Mouse (Mus musculus): ENCODE data around the gene Abcb8. TPM values are rescaled to one million over a fixed set of nuclear protein-coding genes. Genes with fewer than 3 reads are reported as not detected.

Abcb8 gene
- polyA plus RNA-seq, 1 experiment from 2014 or later, result 30.5 TPM

GRCm38 (mm10) chr5:24447624-24448298 is 54.3 kb downstream of the Abcb8 start, which contains the start of gene Tmub1:
Gene Tmub1 (minus strand): TSS chr5:24447854.
- 3% methylated on average over 34 of the region's 34 CpGs for WGBS (ENCODE audit: insufficient replicate concordance)
- peak within 1 kb of the TSS; percentile 82 for H3K4me2 ChIP-seq

GRCm38 (mm10) chr5:24451264-24452029 is 58.0 kb downstream of the Abcb8 start:
- H3K36me3 ChIP-seq, result peaks cover 10% of the 10 kb centered on the region; the same call in 1 of the 2 replicates
- no peaks in the 10 kb centered on the region for H3K9me3 ChIP-seq (replicated peaks)
- WGBS (ENCODE audit: insufficient replicate concordance), result 1% methylated on average over 54 of the region's 66 CpGs
- peak overlapping the region; percentile 93 for H3K9ac ChIP-seq
- DNase-seq, result peak; percentile 77
- H3K27me3 ChIP-seq, result no peaks in the 10 kb centered on the region
- peak overlapping the region; percentile 95 for H3K27ac ChIP-seq
- peaks cover 76% of the 10 kb centered on the region for H3K4me1 ChIP-seq (replicated peaks)
- H3K4me3 ChIP-seq (replicated peaks), result peak overlapping the region; percentile 85
- peak overlapping the region; percentile 100 for H3K4me2 ChIP-seq
- peak; percentile 72 for ATAC-seq (ENCODE audit: low read depth)

More at GRCm38 (mm10) chr5:24447624-24448298, 54.3 kb downstream of the Abcb8 start, which contains the start of gene Tmub1:
- H3K27me3 ChIP-seq, result no peaks in the 10 kb centered on the region
- H3K4me3 ChIP-seq (replicated peaks), result peak within 1 kb of the TSS; percentile 66
- H3K9ac ChIP-seq, result peak within 1 kb of the TSS; percentile 70
- DNase-seq (peak; percentile 84), ATAC-seq (ENCODE audit: low read depth) (peak; percentile 68)
- no peaks in the 10 kb centered on the region for H3K9me3 ChIP-seq (replicated peaks)
- H3K27ac ChIP-seq, result peak within 1 kb of the TSS; percentile 62
- peaks cover 9% of the 10 kb centered on the region for H3K36me3 ChIP-seq
- peaks cover 64% of the 10 kb centered on the region for H3K4me1 ChIP-seq (replicated peaks)

DNA sequence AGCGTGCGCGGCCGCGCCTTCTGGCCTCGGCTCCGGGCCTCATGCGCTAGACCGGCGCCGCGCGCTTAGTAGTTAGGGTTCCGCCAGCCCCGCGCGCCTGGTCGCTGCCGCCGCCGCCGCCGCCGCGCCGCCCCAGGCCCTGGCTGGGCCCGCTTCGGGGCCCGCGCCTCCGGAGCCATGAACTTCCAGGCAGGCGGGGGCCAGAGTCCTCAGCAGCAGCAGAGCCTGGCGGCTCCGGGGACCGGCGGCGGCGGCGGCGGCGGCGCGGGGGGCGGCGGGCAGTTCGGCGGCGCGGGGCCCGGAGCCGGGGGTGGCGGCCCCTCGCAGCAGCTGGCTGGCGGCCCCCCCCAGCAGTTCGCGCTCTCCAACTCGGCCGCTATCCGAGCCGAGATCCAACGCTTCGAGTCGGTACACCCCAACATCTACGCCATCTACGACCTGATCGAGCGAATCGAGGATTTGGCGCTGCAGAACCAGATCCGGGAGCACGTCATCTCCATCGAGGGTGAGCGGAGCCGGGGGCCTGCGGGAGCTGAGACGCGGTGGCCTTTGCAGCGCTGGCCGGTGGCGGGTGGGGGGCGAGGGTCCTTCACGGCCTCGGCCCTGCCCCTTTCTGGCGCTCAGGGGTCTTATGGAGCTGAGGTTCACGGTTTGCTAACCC is 58.7 kb downstream of the Abcb8 start, which contains the start of gene Agap3:
Agap3 (plus strand) TSS at position 148 of the 661 bp plus-strand sequence.
- peak within 1 kb of the TSS; percentile 85 for H3K4me3 ChIP-seq (replicated peaks)
- H3K27ac ChIP-seq, result peak within 1 kb of the TSS; percentile 95
- peak within 1 kb of the TSS; percentile 100 for H3K4me2 ChIP-seq
- peaks cover 71% of the 10 kb centered on the region for H3K4me1 ChIP-seq (replicated peaks)
- under 1% methylated on average over 76 of the region's 85 CpGs for WGBS (ENCODE audit: insufficient replicate concordance)
- no peak; the same call in 1 of the 2 replicates for ATAC-seq (ENCODE audit: low read depth)
- H3K9me3 ChIP-seq (replicated peaks), result no peaks in the 10 kb centered on the region
- peaks cover 11% of the 10 kb centered on the region; the same call in 1 of the 2 replicates for H3K36me3 ChIP-seq
- H3K27me3 ChIP-seq, result no peaks in the 10 kb centered on the region
- peak within 1 kb of the TSS; percentile 93 for H3K9ac ChIP-seq
- DNase-seq, result peak; percentile 32

DNA sequence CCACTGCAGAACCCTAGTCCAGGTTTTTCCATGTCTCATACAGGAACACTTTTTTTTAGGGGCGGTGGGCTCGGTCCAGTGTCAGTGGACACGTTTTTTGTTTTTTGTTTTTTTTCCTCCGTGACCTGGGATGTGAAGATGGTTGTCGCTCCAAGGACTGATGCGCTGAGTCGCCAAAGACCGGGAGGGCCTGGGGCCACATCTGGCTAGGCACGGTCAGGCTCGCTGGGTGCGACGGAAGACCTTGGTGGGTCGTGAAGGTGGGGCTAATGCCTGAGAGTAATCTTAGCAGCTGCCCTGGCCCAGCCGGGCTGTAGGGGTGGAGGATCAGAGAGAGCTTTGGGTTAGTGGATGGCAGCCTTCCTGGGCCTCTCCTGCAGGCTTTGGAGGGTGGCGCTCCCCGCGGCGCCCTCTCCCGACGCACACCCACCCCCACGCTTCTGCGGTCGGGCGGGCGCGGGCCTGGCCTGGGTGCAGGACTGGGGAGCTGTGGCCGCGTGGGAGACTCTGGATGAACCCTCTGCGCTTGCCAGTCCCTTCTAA is 59.3 kb downstream of the Abcb8 start:
- Histone ChIP-seq H3K9ac (peak overlapping the region; percentile 93), H3K9me3 (replicated peaks) (no peaks in the 10 kb centered on the region), H3K36me3 (peaks cover 17% of the 10 kb centered on the region), H3K4me2 (peak overlapping the region; percentile 100), H3K4me3 (replicated peaks) (peak overlapping the region; percentile 85), H3K27me3 (no peaks in the 10 kb centered on the region), H3K27ac (peak overlapping the region; percentile 95), H3K4me1 (replicated peaks) (peaks cover 65% of the 10 kb centered on the region)
- ATAC-seq (ENCODE audit: low read depth), result peak; percentile 13
- under 1% methylated on average over 29 of the region's 29 CpGs for WGBS (ENCODE audit: insufficient replicate concordance)
- DNase-seq, result peak; percentile 34

GRCm38 (mm10) chr5:24453283-24453984 is 60.0 kb downstream of the Abcb8 start:
- Histone ChIP-seq H3K4me2 (peak overlapping the region; percentile 100), H3K36me3 (peaks cover 24% of the 10 kb centered on the region), H3K27ac (peak overlapping the region; percentile 95), H3K9me3 (replicated peaks) (no peaks in the 10 kb centered on the region), H3K4me3 (replicated peaks) (peak overlapping the region; percentile 85), H3K4me1 (replicated peaks) (peaks cover 58% of the 10 kb centered on the region), H3K27me3 (no peaks in the 10 kb centered on the region), H3K9ac (peak overlapping the region; percentile 93)
- no peak for ATAC-seq (ENCODE audit: low read depth)
- no peak for DNase-seq
- 33% methylated on average over 5 of the region's 5 CpGs for WGBS (ENCODE audit: insufficient replicate concordance)

- no peaks in the 10 kb centered on the region for H3K27me3 ChIP-seq
- 27% methylated on average over 2 of the region's 2 CpGs for WGBS (ENCODE audit: insufficient replicate concordance)
- peak overlapping the region; percentile 100 for H3K4me2 ChIP-seq
- peak overlapping the region; percentile 95; the same call in 1 of the 2 replicates for H3K27ac ChIP-seq
- no peak for DNase-seq
- peaks cover 61% of the 10 kb centered on the region for H3K4me1 ChIP-seq (replicated peaks)
- no peak for ATAC-seq (ENCODE audit: low read depth)
- H3K9me3 ChIP-seq (replicated peaks), result no peaks in the 10 kb centered on the region
- peak overlapping the region; percentile 85 for H3K4me3 ChIP-seq (replicated peaks)
- H3K36me3 ChIP-seq, result peaks cover 29% of the 10 kb centered on the region
- peak overlapping the region; percentile 93 for H3K9ac ChIP-seq
These were observed 60.5 kb downstream of the Abcb8 start for GRCm38 (mm10) chr5:24453985-24454303.

DNA sequence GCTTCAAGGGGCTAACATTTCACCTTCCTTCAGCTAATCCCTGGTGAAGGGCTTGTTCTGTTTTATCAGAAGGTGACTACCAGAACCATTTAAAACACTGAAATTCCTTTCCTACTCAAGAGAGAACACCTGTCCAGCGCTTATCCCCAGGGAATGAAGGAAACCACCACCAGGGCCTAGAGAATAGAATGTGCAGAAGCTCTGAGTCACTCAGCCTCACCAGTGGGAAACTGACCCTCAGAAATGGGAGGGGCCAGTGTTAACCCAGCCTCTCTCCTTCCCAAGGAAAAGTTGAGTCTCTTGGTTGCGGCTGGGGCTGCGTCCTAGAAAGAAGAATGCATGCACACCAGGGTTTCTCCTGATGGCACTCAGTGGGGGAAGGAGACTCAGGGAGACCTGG is 61.6 kb downstream of the Abcb8 start:
- 63% methylated on average over 3 of the region's 3 CpGs for WGBS (ENCODE audit: insufficient replicate concordance)
- Histone ChIP-seq H3K27ac (no peak overlapping the region; the same call in 1 of the 2 replicates), H3K9me3 (replicated peaks) (no peaks in the 10 kb centered on the region), H3K27me3 (no peaks in the 10 kb centered on the region), H3K9ac (peak overlapping the region; percentile 43), H3K4me3 (replicated peaks) (no peak overlapping the region), H3K4me2 (0 out of 2 replicates have a peak overlapping the region, but pooled peaks have one; percentile 19), H3K36me3 (peaks cover 30% of the 10 kb centered on the region), H3K4me1 (replicated peaks) (peaks cover 65% of the 10 kb centered on the region)
- no peak for DNase-seq
- ATAC-seq (ENCODE audit: low read depth), result no peak

DNA sequence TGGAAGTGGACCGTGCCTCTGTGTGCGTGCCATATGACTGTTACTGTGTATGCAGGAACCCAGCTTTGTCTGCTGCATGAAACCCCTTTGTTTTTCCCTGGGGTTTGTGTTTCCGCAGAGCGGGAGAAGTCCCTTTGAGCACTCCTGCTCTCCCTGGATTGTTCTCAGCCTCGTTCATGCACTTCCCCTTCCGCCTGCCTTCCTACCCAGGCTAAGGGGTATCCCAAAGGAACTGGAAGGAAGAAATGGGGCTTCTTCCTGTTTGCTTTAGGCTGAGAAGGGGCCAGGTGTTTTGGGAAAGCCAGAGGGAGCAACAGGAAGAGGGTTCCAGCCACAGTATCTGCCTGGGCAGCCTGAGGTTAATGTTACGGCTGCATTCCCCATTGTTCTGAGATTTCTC is 62.1 kb downstream of the Abcb8 start:
- no peaks in the 10 kb centered on the region for H3K27me3 ChIP-seq
- H3K27ac ChIP-seq, result 0 out of 2 replicates have a peak overlapping the region, but pooled peaks have one; percentile 17
- DNase-seq (no peak), ATAC-seq (ENCODE audit: low read depth) (no peak)
- WGBS (ENCODE audit: insufficient replicate concordance), result 75% methylated on average over 7 of the region's 7 CpGs
- H3K9me3 ChIP-seq (replicated peaks), result no peaks in the 10 kb centered on the region
- no peak overlapping the region for H3K4me3 ChIP-seq (replicated peaks)
- H3K36me3 ChIP-seq, result peaks cover 35% of the 10 kb centered on the region
- peaks cover 63% of the 10 kb centered on the region for H3K4me1 ChIP-seq (replicated peaks)
- 0 out of 2 replicates have a peak overlapping the region, but pooled peaks have one; percentile 19 for H3K4me2 ChIP-seq
- no peak overlapping the region for H3K9ac ChIP-seq

Measured in liver, embryonic 13.5 days (tissue).